Mouse (Mus musculus): Measurements from ENCODE around the gene Mthfd1. TPM values are rescaled to one million over a fixed set of nuclear protein-coding genes. Genes with fewer than 3 reads are reported as not detected.

Mthfd1 gene
- polyA plus RNA-seq, 2 experiments from 2014 or later = 24.4 to 35.0 TPM

DNA sequence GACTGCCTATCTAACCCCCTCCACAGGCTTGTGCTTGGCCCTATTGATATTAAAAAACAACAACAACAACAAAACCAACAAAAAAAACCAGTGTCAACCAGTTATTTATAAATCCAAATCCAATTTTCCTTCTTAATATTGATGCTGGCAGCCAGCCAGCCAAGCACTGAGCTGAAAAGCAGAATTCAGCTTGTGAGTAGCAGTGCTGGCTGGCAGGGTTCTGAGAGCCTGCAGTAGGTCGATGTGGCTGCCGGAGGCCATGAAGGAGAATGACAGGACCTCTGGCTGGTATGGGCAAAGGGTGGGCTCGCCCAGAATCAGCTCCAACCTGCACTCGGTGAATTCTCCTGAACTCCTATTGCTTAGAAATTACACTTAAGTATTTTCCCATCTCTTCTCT is 49.1 kb downstream of the Mthfd1 start:
- ATAC-seq = no peak

DNA sequence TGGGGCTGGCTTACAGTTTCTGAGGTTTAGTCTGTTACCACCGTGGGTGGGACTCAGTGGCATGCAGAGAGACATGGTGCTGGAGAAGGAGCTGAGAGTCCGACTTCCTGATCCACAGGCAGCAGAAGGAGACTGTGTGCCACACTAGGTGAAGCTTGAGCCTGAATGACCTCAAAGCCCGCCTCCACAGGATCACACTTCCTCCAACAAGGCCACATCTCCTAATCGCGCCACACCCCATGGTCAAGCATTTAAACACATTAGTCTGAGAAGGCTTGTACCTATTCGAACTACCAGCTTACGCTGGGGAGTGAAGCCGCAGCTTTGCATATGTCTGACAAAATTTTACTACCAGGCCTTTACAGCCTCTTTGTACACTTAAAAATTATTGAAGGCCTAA is 50.0 kb downstream of the Mthfd1 start:
- no peak for ATAC-seq

DNA sequence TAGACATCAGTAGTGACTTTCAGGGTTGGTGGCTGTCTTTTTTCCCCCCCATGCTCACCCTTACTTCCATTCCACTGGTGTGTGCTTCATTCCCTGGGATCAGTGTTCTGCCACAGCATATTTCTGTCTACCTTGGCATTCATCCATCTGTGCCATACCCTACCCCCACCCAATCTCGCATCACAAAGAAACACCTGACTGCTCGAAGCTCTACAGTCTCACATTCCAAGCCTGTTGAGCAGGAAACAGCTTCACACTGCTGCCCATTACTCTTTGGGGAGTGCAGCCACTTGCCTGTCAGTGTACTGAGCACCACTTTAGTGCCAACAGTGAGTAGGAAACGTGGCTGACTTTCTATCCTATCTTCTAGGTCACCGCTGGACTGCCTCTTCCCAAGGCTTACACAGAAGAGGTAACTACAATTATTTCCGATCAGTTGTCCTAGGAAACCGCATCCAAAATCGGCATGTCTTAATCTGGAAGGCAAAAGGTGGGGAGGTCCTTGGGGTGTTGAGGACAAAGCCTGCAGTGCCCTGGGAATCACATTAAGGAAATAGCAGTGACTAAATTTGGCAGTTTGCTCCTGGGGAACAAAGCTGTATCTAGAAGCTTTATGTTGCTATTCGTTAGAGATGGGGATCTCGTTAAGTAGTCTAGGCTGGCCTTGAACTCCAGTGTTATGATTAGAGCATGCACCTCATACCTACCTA is 51.9 kb downstream of the Mthfd1 start:
- ATAC-seq = no peak

DNA sequence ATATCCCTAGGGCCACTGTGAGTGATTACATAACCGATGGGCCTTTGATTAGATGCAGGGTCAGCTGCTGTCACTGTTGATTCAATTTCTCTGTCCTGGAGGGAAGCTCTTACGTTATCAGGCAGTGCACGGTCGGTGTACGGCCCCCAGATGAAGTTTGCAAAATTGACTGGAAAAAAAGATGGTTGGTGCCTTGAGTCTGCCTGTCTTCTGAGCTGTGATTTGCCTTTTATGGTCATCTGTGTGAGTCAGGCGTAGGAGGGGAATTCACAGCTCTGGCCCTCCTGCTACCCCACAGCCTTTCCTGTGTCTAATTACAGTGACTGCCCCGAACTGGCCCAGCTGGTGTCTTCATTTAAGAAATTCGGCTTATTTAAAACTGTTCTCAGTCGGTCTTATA is 52.9 kb downstream of the Mthfd1 start:
- ATAC-seq = peak; percentile 95

DNA sequence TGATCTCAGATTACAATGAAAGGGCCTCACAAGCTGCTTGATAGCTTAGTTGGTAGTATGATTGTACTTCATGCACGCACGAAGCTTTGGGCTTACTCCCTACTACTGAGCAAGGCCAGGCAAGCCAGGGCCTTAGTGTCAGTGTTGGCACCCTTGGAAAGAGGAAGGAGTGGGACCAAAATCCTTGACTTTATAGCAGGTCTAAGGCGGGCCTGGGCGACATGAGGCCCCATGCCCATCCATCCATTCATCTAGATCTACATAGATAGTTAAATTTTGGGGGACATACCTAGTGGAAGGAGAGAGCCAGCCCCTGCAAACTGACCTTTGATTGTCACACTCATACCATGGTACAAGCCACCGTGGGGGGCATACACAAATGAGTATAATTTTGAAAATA is 53.3 kb downstream of the Mthfd1 start:
- ATAC-seq = peak; percentile 6

DNA sequence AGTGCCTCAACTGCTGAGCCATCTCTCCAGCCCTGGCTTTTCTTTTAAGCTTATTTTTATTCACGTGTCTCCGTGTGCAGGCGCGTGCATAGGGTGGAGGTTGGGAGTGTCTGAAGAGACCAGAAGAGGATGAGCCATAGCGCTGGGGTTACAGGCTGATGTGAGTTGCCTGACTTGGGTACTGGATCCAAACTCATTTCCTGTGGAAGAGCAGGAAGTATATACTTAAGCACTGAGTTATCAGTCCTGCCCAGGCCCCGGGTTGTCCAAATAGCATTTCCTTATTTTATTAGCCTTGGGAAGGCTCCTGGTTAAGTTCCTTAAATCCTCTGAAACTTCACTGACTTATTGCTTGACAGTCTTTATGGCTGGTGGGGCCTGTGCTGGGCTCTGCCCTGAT is 54.9 kb downstream of the Mthfd1 start:
- ATAC-seq = no peak

DNA sequence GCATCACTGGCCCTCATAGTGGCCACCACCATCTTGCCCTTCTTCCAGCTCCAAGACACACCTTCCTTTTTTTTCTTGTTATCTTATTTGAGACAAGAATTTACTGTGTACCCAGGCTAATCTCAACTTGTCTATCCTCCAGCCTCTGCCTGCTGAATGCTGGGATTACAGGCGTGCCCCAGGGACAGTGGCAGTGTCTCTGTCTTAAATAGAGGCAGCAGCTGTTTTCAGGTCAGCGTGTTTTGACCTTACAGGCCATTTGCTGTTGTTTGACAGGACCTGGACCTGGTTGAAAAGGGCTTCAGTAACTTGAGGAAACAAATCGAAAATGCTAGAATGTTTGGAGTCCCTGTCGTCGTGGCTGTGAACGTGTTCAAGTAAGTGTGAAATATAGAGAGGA is 55.5 kb downstream of the Mthfd1 start:
- no peak for ATAC-seq

DNA sequence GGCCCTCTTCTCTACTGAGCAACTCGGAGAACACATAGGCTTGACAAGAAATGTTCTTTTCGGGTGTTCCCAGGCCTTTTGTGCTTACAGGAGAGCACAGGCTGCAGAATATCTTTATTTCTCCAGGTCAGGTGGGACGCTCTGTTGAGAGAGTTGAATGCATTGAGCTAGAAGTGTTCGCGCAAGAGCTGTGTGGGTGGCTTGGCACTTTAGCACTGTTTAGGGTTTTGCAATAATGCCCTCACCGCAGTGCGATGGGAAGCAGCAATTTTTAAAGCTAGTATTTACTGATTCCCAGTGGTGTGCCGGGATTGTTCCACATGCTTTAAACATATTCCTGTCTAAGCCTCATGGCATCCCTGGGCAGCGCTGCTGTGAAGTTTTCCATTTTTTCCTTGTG is 56.1 kb downstream of the Mthfd1 start:
- ATAC-seq = no peak

DNA sequence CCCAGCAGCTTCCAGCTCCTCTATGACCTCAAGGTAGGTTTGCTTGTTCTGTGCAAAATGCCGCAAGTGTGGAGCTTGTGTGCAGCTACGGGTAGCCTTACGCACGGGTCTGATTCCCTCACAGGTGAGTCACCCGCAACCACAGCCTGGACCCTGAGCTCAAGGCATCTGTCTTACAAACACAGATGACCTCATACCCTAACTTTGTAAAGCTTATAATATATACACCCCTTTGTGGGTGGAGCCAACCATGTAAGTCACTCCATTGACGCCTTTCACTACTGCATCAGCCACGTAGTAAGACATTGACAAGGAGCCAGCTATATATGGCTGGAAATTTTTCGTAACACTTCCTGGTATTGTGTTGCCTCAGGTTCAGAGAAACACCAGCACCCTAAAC is 56.9 kb downstream of the Mthfd1 start:
- ATAC-seq = no peak

DNA sequence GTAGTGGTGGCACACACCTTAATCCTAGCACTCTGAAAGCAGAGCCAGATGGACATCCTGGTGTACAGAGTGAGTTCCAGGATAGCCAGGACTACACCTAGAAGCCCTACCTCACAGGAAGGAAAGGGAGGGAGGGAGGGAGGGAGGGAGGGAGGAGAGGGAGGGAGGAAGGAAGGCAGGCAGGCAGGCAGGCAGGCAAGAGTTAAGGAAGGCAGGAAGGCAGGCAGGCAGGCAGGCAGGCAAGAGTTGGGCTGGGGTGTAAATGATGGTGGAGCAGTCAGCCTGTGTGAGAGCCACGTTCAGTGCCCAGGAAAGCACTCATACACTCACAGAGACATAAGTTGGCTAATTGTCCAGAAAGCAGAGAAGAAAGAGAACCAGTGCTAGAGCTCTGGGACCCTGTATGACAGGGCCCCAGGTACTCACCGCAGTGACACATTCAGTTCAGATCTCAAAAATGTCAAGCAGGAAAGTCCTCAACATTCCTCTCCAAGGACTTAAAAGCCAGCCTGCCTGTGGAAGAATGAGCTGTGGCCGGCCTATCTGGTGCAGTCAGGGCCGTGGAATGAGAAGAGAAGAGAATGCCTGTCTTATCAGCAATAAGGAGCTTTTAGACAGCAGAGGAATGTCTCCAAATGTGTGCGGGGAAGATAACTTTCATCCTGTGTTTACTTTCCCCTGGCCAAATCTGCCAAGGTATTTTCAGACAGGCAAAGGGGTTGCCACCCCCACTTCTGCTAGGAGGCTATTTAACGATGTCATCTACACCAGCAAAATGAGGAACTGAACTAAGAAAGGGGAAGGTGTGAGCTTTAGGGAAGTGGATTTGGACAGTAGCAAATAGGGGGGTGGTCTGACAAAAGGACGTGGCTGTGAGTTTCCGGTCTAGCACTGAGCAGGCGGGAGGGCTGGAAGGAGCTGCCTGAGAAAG is 63.4 kb downstream of the Mthfd1 start:
- no peak for ATAC-seq

DNA sequence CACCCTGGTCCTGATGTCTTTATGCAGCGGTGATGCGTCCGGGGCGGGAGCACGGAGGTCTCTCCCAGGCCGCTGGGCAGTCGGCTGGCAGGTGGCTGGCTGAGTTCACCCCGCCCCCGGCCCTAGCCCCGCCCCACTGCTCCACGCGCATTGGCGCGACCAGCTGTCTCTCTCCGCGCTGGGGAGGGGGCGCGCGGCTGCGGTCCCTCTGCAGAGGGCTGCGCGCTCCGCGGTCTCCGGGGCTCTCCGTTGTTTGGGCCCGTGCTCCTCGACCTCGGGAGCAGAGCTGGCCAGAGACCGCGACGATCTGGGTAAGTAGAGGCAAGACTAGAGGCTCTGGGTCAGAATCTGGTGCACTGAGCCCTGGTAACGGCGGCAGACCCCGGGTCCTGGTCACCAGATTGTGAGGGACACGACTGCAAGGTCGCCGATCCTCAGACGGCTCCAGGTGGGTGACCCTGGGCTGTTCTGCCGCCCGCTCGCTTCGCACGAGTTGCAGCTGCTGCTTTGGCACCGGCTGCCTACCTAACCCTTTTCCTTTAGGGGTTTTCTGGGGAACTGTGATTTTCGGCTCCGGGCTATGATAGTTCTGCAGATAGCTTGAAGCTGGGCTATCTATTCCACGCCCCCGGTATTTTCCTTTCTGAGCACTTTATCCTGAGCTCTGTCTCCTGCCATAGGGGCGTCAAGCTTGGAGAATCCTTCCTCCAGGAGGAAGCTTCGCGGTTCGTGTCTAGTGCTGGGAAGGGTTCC is 69.8 kb downstream of the Mthfd1 start, which contains the start of gene Akap5:
TSS of gene Akap5 (plus strand) at position 213 of the 753 bp plus-strand sequence.
- ATAC-seq = peak; percentile 52

DNA sequence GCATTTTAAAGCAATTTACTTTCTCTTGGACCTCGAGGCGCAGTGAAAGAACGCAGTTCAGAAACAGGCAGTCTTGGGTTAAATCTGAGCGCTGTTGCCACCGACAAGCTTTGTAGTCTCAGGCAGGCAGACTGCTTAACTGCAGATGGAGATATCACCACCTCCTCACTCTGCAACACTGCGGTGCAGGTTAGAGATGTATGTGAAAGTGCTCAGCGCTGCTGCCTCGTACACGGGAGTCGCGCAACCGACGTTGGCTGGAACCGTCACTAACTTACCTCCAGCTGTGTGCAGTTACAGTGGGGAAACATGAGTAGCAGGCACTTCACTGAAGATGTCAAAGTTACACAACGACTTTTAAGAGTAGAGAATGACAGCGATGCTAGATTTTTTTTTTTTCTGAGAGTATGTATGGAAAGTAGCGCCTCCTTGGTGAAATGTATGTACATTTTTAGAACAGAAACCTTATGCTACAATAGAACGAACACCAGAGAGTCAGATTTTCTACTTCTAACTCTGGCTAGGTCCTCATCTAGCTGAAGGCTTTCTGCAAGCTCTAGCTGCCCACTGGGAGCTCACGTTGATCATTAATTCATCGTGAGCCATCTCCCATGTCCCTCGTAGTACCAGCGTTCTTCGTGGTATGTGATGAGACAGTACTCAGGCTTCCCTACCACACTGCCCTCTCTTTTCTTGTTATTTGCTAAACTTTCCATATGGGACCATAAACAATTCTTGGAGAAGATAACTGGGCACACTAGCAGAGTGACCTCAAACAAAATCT is 71.5 kb downstream of the Mthfd1 start:
- no peak for ATAC-seq

DNA sequence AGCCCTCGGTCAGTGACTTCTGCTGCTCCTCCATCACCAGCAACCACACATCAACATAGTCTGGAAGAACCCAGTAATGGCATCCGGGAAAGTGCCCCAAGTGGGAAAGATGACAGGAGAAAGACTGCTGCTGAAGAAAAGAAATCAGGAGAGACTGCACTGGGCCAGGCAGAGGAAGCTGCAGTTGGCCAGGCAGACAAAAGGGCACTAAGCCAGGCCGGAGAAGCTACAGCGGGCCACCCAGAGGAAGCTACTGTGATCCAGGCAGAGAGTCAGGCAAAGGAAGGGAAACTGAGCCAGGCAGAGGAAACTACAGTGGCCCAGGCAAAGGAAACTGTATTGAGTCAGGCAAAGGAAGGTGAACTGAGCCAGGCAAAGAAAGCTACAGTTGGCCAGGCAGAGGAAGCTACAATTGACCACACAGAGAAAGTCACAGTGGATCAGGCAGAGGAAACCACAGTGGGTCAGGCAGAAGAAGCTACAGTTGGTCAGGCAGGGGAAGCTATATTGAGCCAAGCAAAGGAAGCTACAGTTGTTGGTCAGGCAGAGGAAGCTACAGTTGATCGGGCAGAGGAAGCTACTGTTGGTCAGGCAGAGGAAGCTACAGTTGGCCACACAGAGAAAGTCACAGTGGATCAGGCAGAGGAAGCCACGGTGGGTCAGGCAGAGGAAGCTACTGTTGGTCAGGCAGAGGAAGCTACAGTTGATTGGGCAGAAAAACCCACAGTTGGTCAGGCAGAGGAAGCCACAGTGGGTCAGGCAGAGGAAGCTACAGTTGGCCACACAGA is 73.7 kb downstream of the Mthfd1 start:
- no peak for ATAC-seq

DNA sequence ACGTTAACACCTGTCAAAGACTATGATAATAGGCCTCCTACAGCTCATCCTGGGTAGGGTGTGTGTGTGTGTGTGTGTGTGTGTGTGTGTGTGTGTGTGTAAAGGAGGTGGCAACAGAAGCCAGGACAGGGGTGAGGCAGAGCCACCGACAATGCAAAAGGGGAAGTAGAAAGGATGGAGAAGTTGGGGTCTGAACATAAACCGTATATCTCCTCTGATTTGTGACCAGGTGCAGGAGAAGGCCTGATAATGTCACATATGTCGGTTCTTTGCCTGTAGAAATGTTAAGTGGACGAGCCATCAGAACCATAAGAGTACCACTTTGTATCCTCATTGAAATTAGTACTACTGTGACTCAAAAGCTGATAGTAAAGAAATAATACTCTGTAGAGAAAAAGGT is 78.6 kb downstream of the Mthfd1 start:
- no peak for ATAC-seq

DNA sequence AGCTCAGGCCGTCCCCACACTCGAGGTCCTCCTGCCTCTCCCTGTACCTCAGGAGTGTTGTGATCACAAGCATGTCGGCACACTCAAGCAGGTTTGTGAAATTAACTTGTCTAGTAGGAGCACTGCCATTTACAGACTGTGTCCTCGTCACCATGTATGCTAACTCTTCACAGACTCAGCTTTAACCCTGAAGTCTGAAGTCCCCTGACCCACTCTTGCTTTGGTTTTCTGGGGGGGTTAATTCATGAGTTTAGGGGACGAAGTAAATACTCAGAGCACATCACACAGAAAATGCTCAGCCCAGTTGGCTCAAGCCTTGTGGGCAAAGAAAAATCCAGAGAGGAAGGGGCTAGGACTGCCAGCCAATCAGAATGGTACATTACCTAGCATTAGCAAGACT is 80.5 kb downstream of the Mthfd1 start:
- no peak for ATAC-seq

DNA sequence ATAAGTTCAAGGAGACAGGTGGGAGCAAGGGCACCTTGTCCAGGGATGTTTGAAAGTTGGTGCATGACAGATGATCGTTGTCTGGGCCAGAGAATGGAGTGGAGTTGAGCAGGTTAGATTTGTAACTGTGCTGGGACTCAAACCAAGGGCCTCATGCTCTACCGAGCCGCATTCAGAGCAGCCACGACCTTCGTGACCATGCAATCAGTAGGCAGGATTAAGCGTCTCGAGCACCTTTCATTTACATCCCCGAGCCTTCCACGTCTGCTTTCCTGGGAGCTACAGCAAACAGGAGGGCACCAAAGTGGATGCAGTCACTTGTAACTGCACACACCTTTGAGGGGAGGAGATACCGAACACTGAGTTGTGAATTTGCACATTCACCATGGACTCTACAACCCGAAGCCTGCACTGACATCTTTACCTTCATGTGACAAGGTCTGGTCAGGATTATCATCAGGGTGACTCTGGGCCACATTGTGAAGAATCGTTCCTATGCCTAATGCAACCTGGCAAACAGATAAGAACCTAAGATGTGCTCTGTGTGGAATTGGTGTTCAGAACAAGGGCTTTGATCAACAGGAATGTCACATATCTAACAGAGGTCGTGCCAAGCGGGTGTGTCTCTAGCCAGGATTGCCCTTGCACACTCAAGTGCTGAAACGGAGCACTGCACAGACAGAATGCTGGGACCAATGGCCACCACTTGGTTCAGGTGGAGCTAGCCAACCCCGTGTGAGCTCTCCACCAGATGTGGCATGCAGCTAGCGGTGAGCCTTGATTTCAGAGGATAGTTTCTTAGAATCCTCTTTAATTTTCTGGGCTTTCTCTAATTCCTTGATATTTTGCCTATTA is 81.2 kb downstream of the Mthfd1 start:
- no peak for ATAC-seq

DNA sequence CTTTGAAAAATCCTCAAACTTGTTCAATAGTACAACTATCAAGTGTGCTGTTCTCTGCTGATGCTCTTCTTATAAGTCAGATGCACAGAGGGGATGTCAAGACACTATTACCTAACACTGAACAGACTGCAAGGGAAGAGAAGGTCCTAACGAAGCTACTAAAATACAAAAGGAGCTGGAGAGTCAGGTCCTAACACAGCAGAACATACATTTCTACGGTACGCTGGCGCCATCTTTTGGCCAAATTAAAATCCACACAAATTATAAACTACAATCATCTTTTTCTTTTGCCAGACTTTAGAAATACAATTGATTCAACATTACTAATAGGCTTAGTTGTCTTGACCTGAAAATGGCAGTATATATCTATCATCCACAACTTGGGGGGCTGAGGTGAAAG is 86.0 kb downstream of the Mthfd1 start:
- peak; percentile 21 for ATAC-seq

DNA sequence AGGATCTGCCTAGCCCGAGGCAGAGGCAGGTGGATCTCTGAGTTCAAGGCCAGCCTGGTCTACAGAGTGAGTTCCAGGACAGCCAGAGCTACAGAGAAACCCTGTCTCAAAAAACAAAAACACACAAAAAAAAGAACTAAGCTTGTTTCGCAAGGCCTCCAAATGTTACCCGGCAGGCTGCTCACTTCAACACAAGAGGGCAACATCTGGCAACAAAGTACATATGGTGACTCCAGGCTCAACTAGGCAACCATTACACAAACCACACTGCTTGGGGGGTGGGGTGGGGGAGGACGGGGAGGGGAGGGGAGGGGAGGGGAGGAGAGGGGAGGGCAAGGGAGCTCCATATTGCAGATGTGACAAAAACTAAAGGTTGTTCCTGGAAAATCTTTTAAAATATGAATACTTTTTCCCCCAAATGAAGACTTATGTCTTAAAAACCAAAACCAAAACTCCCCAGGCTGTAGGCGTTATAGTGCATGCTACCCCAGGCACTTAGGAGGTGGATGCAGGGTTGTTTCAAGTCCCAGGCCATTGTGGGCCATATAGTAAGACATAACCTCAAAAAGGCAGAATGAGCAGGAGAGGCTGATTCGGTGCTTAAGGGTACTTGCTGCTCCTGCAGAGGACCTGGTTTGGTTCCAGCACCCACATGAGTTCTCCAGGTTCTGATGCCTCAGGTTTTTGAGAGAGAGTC is 90.8 kb downstream of the Mthfd1 start:
- ATAC-seq = peak; percentile 85

DNA sequence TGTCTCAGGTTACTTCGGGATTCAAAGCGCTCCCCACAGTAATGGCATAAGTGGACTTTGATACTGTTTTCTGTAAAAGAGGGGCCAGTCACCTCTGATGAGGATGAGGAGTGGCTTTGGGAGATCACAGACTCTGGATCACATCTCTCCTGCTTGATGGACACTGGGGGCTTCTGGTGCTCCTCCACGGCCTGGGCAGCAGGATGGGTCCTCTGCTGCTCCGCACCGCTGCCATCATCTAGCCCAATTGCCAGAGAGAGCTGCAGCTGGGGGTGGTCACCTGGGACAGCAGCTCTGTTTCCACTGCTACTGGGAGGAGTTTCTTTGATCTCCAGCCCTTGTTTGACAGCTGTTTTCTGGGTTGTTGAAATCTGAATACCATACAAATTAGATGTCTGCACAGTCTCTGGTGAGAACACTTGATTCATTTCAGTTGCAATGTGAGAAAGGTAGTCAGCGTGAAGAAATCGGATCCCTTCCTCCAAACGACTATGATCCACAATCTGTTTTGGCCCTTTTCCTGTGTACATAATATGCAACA is 94.7 kb downstream of the Mthfd1 start:
- no peak for ATAC-seq

DNA sequence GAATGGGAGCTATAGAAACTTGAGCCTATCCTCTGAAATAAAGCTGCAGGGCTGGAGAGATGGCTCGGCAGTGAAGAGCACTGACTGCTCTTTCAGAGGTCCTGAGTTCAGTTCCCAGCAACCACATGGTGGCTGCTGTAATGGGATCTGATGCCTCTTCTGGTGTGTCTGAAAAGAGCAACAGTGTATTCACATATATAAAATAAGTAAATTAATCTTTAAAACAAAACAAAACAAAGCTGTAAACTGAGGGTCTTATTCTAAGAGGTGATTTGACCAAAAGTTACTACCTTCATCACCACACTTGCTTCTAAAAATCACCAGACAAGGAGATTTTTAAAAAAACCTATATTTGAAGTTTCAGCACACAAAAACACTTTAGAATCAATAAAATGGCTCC is 105.8 kb downstream of the Mthfd1 start:
- no peak for ATAC-seq

Data from activated CD4-positive, CD25-positive, alpha-beta regulatory T cell, adult 4 months (primary cell).